Mouse (Mus musculus) thymus, postnatal 25 days (tissue): ENCODE measurements around the gene Plekha4.
A peak's percentile ranks its signal among the peaks of the same experiment; 100 is the strongest.
"Not testable (repeated sequence)": the region's sequence is repeated elsewhere in the genome, so short reads cannot be mapped to it uniquely, and the experiment has no call there.

Experiments
- DNase-seq: peaks from one replicate; pipeline ENCODE4 v3.0.0; 2022

Plekha4 gene

GRCm38 (mm10) chr7:45525809-45526473 lies at the start of gene Plekha4, which contains the start of gene Ppp1r15a:
Gene Plekha4 (plus strand): TSS chr7:45526330.
Gene Ppp1r15a (minus strand): TSS chr7:45526268.
- DNase-seq = peak; percentile 97

GRCm38 (mm10) chr7:45476453-45476852 lies 49.7 kb upstream of the Plekha4 start:
- DNase-seq = no peak

GRCm38 (mm10) chr7:45477003-45477402 lies 49.1 kb upstream of the Plekha4 start:
- DNase-seq = peak; percentile 69

- DNase-seq = no peak
Measured at GRCm38 (mm10) chr7:45478774-45479173, 47.4 kb upstream of the Plekha4 start.

- not testable (repeated sequence) for DNase-seq
Measured at GRCm38 (mm10) chr7:45480310-45480709, 45.8 kb upstream of the Plekha4 start.

GRCm38 (mm10) chr7:45481374-45481927 lies 44.7 kb upstream of the Plekha4 start, which contains the start of gene Tulp2:
Gene Tulp2 (plus strand): TSS chr7:45481877.
- DNase-seq = peak; percentile 75

- no peak for DNase-seq
Measured at GRCm38 (mm10) chr7:45482166-45482565, 44.0 kb upstream of the Plekha4 start.

GRCm38 (mm10) chr7:45484985-45485384 lies 41.1 kb upstream of the Plekha4 start:
- DNase-seq = not testable (repeated sequence)

GRCm38 (mm10) chr7:45486158-45486557 lies 40.0 kb upstream of the Plekha4 start:
- no peak for DNase-seq

GRCm38 (mm10) chr7:45486761-45487415 lies 39.2 kb upstream of the Plekha4 start, which contains the start of gene Gm45808:
Gene Gm45808 (minus strand): TSS chr7:45486811.
- DNase-seq = no peak

- DNase-seq = no peak
Measured at GRCm38 (mm10) chr7:45487861-45488292, 38.3 kb upstream of the Plekha4 start.

- DNase-seq = peak; percentile 38
Measured at GRCm38 (mm10) chr7:45488293-45489204, 37.6 kb upstream of the Plekha4 start, which contains the start of gene Dhdh. Gene Dhdh (minus strand): TSS chr7:45488805.

GRCm38 (mm10) chr7:45489578-45489977 lies 36.6 kb upstream of the Plekha4 start:
- no peak for DNase-seq

GRCm38 (mm10) chr7:45490822-45491221 lies 35.3 kb upstream of the Plekha4 start:
- DNase-seq = no peak

- no peak for DNase-seq
Measured at GRCm38 (mm10) chr7:45491264-45491663, 34.9 kb upstream of the Plekha4 start.

GRCm38 (mm10) chr7:45492225-45492844 lies 33.8 kb upstream of the Plekha4 start:
- no peak for DNase-seq

- no peak for DNase-seq
Measured at GRCm38 (mm10) chr7:45492951-45493350, 33.2 kb upstream of the Plekha4 start.

GRCm38 (mm10) chr7:45494548-45494947 lies 31.6 kb upstream of the Plekha4 start:
- DNase-seq = no peak

- no peak for DNase-seq
Measured at GRCm38 (mm10) chr7:45498427-45498826, 27.7 kb upstream of the Plekha4 start.

- DNase-seq = no peak
Measured at GRCm38 (mm10) chr7:45507583-45507982, 18.5 kb upstream of the Plekha4 start.

- DNase-seq = no peak
Measured at GRCm38 (mm10) chr7:45508561-45508960, 17.6 kb upstream of the Plekha4 start.
